Mouse (Mus musculus) liver, postnatal 0 days (tissue): Measurements from ENCODE around the gene Plscr2.

Experiments
- CTCF ChIP-seq: sonication (generic); IDR thresholded peaks from 2 replicates; pipeline ENCODE4 v1.5.1; 2016; ENCODE audit warnings: antibody characterized with exemption, low read depth
- EP300 ChIP-seq: IDR thresholded peaks from 2 replicates; pipeline ENCODE4 v1.6.1; 2016; ENCODE audit warnings: antibody characterized with exemption, low read depth, mild to moderate bottlenecking

GRCm38 (mm10) chr9:92276360-92276759 lies 958 bp downstream of the Plscr2 start:
- 0 out of 2 replicates have a peak, but pooled peaks have one; percentile 42 for TF ChIP-seq EP300
- no peak for TF ChIP-seq CTCF
